Mouse (Mus musculus) intestine, postnatal 0 days (tissue): Measurements from ENCODE around the gene 9130019O22Rik. TPM values are rescaled to one million over a fixed set of nuclear protein-coding genes. Genes with fewer than 3 reads are reported as not detected.

ENCODE experiments used
- ATAC-seq: fragments of 200-750 bp; cut with Nextera tagmentation; 2 replicates; pipeline ENCODE4 v1.8.0; 2017; ENCODE audit warnings: mild to moderate bottlenecking, moderate TSS enrichment, moderate library complexity
- H3K27ac ChIP-seq: fragments of 300-500 bp; sonication (generic); 2 replicates; pipeline ENCODE4 v1.5.1; 2014; ENCODE audit warnings: mild to moderate bottlenecking, low read depth, low read length, moderate library complexity
- H3K27me3 ChIP-seq: fragments of 300-500 bp; sonication (generic); replicated peaks from 2 replicates; pipeline ENCODE4 v1.6.1; 2014; ENCODE audit warnings: low read length, mixed read lengths; ENCODE audit not compliant: control insufficient read depth, insufficient read depth
- H3K36me3 ChIP-seq: fragments of 300-500 bp; sonication (generic); 2 replicates; pipeline ENCODE4 v1.6.1; 2014; ENCODE audit warnings: mild to moderate bottlenecking, moderate library complexity; ENCODE audit not compliant: control insufficient read depth, insufficient read depth
- H3K4me1 ChIP-seq: fragments of 300-500 bp; sonication (generic); replicated peaks from 2 replicates; pipeline ENCODE4 v1.6.1; 2014; ENCODE audit warnings: antibody characterized with exemption, low read length, mixed read lengths; ENCODE audit not compliant: control insufficient read depth, insufficient read depth
- H3K4me2 ChIP-seq: fragments of 300-500 bp; sonication (generic); replicated peaks from 2 replicates; pipeline ENCODE4 v1.6.1; 2014; ENCODE audit warnings: low read depth, mild to moderate bottlenecking, moderate library complexity
- H3K4me3 ChIP-seq: fragments of 300-500 bp; sonication (generic); 2 replicates; pipeline ENCODE4 v1.5.1; 2014; ENCODE audit warnings: low read depth, low read length
- H3K9ac ChIP-seq: fragments of 300-500 bp; sonication (generic); 2 replicates; pipeline ENCODE4 v1.6.1; 2014; ENCODE audit warnings: mild to moderate bottlenecking, low read depth, low read length
- H3K9me3 ChIP-seq: fragments of 300-500 bp; sonication (generic); 2 replicates; pipeline ENCODE4 v1.6.1; 2016; ENCODE audit warnings: mixed run types; ENCODE audit not compliant: control insufficient read depth
- CTCF ChIP-seq: sonication (generic); IDR thresholded peaks from 2 replicates; pipeline ENCODE4 v1.5.1; 2016; ENCODE audit warnings: low read depth, mild to moderate bottlenecking, control low read depth, antibody characterized with exemption, moderate library complexity
- whole genome bisulfite sequencing: fragments of 180-500 bp; shearing (Covaris S2); extraction: QIAGEN DNeasy Blood & Tissue Kit; methylation state at CpG from one replicate; pipeline ENCODE4 v1.1.7; 2014; 5-methylcytosine and 5-hydroxymethylcytosine counted together
- polyA plus RNA-seq: library from polyadenylated mRNA; unstranded; fragments of >200 nt; fragmentation: Nextera tagmentation; extraction: Ambion mirVana; gene quantifications from 2 replicates; pipeline ENCODE4 v1.2.1, GENCODE M21; 2015

Gene 9130019O22Rik
- 4.7 and 5.8 TPM in 2 replicates for polyA plus RNA-seq

GRCm38 (mm10) chr7:127386641-127387392 is at the start of gene 9130019O22Rik:
Gene 9130019O22Rik (minus strand): TSS chr7:127387166.
- peaks cover 20% of the 10 kb centered on the region; the same call in 1 of the 2 replicates for H3K36me3 ChIP-seq
- H3K4me3 ChIP-seq, result peak within 1 kb of the TSS; percentile 51
- 0 out of 2 replicates have a peak, but pooled peaks have one; percentile 4 for TF ChIP-seq CTCF
- peak within 1 kb of the TSS; percentile 75 for H3K4me2 ChIP-seq
- peak within 1 kb of the TSS; percentile 62 for H3K9ac ChIP-seq
- H3K9me3 ChIP-seq, result no peaks in the 10 kb centered on the region
- peak; percentile 86 for ATAC-seq
- H3K27me3 ChIP-seq, result no peaks in the 10 kb centered on the region
- H3K4me1 ChIP-seq, result no peaks in the 10 kb centered on the region
- WGBS, result 14% methylated on average over 38 of the region's 38 CpGs
- peak within 1 kb of the TSS; percentile 46; the same call in 1 of the 2 replicates for H3K27ac ChIP-seq

- WGBS, result 95% methylated on average over 4 of the region's 4 CpGs
- H3K9ac ChIP-seq, result no peak overlapping the region
- no peak for TF ChIP-seq CTCF
- no peak overlapping the region for H3K4me3 ChIP-seq
- no peaks in the 10 kb centered on the region for H3K27me3 ChIP-seq
- no peaks in the 10 kb centered on the region for H3K4me1 ChIP-seq
- no peak overlapping the region for H3K27ac ChIP-seq
- no peak for ATAC-seq
- no peaks in the 10 kb centered on the region for H3K36me3 ChIP-seq
- H3K9me3 ChIP-seq, result 0 out of 2 replicates have a peak, but pooled peaks cover 5% of the 10 kb centered on the region
- no peak overlapping the region for H3K4me2 ChIP-seq
These were observed 48.2 kb upstream of the 9130019O22Rik start for GRCm38 (mm10) chr7:127435206-127435605.

- H3K27ac ChIP-seq, result peak overlapping the region; percentile 46; the same call in 1 of the 2 replicates
- 51% methylated on average over 3 of the region's 3 CpGs for WGBS
- H3K36me3 ChIP-seq, result no peaks in the 10 kb centered on the region
- H3K9me3 ChIP-seq, result no peaks in the 10 kb centered on the region
- H3K4me3 ChIP-seq, result no peak overlapping the region
- H3K4me2 ChIP-seq, result no peak overlapping the region
- H3K4me1 ChIP-seq, result peaks cover under 1% of the 10 kb centered on the region; the same call in 1 of the 2 replicates
- no peak for ATAC-seq
- no peak overlapping the region for H3K9ac ChIP-seq
- TF ChIP-seq CTCF, result no peak
- H3K27me3 ChIP-seq, result no peaks in the 10 kb centered on the region
These were observed 39.4 kb upstream of the 9130019O22Rik start for GRCm38 (mm10) chr7:127426354-127426753.

GRCm38 (mm10) chr7:127425911-127426310 is 38.9 kb upstream of the 9130019O22Rik start:
- H3K36me3 ChIP-seq, result no peaks in the 10 kb centered on the region
- H3K27ac ChIP-seq, result peak overlapping the region; percentile 46; the same call in 1 of the 2 replicates
- no peaks in the 10 kb centered on the region for H3K9me3 ChIP-seq
- H3K27me3 ChIP-seq, result no peaks in the 10 kb centered on the region
- no peak for TF ChIP-seq CTCF
- H3K4me3 ChIP-seq, result no peak overlapping the region
- no peak overlapping the region for H3K4me2 ChIP-seq
- peak; percentile 26; the same call in 1 of the 2 replicates for ATAC-seq
- 67% methylated on average over 2 of the region's 2 CpGs for WGBS
- no peak overlapping the region for H3K9ac ChIP-seq
- H3K4me1 ChIP-seq, result peaks cover 5% of the 10 kb centered on the region; the same call in 1 of the 2 replicates

GRCm38 (mm10) chr7:127425291-127425690 is 38.3 kb upstream of the 9130019O22Rik start:
- WGBS, result 92% methylated on average over 3 of the region's 3 CpGs
- no peak for TF ChIP-seq CTCF
- H3K27me3 ChIP-seq, result no peaks in the 10 kb centered on the region
- peaks cover 5% of the 10 kb centered on the region; the same call in 1 of the 2 replicates for H3K4me1 ChIP-seq
- no peaks in the 10 kb centered on the region for H3K36me3 ChIP-seq
- no peak overlapping the region for H3K4me2 ChIP-seq
- no peak overlapping the region for H3K9ac ChIP-seq
- H3K9me3 ChIP-seq, result no peaks in the 10 kb centered on the region
- ATAC-seq, result no peak
- no peak overlapping the region for H3K27ac ChIP-seq
- no peak overlapping the region for H3K4me3 ChIP-seq

- Histone ChIP-seq H3K4me1 (peaks cover 5% of the 10 kb centered on the region; the same call in 1 of the 2 replicates), H3K27me3 (no peaks in the 10 kb centered on the region), H3K9me3 (no peaks in the 10 kb centered on the region), H3K4me2 (peak overlapping the region; percentile 81), H3K4me3 (peak overlapping the region; percentile 86), H3K36me3 (peaks cover 14% of the 10 kb centered on the region; the same call in 1 of the 2 replicates), H3K9ac (no peak overlapping the region), H3K27ac (no peak overlapping the region)
- peak; percentile 44 for ATAC-seq
- 2% methylated on average over 15 of the region's 15 CpGs for WGBS
- no peak for TF ChIP-seq CTCF
These were observed 35.3 kb upstream of the 9130019O22Rik start for GRCm38 (mm10) chr7:127422247-127422646.
